Mouse (Mus musculus): Measurements from ENCODE around the gene Pbx4.

DNA sequence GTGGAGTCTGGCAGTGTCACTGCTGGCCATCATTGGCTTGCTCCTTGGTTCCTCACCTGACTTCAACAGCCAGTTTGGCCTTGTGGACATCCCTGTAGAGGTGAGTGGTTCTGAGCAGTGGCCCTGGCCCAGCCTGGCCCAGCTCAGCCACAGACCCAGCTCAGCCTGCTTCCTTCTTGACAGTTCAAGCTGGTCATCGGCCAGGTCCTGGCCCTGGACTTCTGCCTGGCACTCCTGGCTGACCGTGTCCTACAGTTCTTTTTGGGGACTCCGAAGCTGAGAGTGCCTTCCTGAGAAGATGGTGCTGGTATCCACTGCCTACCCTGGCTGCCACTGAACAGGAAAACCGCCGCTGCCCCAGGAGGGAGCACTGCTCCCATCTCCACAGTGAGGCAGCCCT lies 25.1 kb upstream of the Pbx4 start:
- TF ChIP-seq CTCF (IDR thresholded peaks at IDR 0.05; ENCODE audit: extremely low read depth, insufficient read length, insufficient replicate concordance, low read depth, low read length) = no peak
- no peak for TF ChIP-seq POLR2A (IDR thresholded peaks at IDR 0.05; ENCODE audit: low read depth, low read length)
